Mouse (Mus musculus): ENCODE measurements around the gene Zfp36.

The Zfp36 gene

DNA sequence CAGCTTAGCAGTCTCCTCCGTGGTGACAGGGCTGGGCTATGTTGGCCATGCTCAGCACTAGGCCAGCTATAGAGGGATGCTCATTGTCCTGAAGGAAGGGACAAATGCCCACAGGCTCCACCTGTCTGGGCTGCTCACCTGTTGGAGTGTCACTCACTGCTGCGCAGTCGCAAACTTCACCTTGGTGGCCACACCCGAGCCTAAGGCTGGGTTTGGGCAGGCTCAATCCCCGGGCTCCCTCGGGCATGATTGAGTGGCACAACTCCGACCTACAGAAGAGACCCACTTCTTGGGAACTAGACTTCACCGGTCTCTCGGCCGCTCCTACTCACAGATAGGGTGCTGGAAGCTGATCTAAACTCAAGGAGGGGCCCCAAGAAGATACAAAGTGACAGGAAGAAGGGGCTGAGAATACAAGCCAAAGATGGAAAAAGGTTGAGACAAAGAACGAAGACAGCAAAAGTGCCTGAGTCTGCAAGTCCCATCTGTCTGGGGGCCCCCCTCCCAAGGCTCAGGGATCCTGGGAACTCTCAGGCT lies 9.0 kb downstream of the Zfp36 start:
- in situ Hi-C loops (cut with MboI; ENCODE audit: low sequenced_read_pairs), result no loop called here

DNA sequence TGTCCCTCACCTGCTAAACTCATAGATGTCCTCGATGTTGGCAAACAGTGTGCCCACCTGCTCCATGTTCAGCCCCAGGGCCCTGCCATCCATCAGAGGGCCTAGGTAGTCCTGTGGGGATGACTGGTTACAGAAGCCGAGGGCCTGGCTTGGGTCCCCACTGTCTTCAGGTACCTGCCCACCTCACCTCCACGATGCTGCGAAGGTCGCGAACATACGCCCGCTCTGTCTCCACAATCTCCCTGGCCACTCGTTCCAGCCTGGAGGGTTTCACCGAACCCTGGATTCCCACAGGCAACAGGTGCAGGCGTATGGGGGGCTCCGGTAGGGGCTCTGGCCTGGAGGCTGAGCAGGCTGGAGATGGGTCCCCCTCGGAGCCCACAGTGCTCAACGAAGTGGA lies 10.0 kb downstream of the Zfp36 start:
- in situ Hi-C loops (cut with MboI; ENCODE audit: low sequenced_read_pairs), result no loop called here

DNA sequence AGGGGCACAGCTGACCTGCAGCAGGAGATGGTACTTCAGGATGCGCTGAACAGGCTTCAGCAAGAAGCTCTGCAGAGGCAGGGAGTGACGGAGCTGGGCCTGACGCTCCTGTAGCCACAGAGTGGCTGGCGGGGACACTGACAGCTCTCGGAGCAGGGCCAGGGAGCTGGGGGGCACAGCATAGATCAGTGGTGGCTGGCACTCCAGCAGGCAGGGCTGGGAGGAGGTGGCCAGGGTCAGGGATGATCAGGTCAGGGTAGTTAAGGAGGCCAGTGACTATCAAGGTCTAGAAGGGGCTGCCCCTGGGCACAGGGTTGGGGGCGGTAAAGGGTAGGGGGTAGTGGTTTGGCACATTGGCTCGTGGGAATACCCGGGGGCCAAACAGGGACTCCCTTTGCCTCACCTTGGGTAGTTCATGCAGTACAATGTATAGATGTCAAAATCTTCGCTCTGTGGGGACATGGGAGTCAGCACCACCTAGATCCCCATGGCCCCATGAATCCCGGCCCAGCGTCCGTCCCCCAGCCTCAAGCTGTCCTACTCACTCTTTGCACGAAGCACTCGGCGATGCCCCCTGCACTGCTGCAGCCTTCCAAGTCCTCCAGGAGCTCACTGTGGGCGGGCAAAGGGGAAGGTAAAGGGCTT lies 11.7 kb downstream of the Zfp36 start:
- in situ Hi-C loops (cut with MboI; ENCODE audit: low sequenced_read_pairs), result no loop called here

DNA sequence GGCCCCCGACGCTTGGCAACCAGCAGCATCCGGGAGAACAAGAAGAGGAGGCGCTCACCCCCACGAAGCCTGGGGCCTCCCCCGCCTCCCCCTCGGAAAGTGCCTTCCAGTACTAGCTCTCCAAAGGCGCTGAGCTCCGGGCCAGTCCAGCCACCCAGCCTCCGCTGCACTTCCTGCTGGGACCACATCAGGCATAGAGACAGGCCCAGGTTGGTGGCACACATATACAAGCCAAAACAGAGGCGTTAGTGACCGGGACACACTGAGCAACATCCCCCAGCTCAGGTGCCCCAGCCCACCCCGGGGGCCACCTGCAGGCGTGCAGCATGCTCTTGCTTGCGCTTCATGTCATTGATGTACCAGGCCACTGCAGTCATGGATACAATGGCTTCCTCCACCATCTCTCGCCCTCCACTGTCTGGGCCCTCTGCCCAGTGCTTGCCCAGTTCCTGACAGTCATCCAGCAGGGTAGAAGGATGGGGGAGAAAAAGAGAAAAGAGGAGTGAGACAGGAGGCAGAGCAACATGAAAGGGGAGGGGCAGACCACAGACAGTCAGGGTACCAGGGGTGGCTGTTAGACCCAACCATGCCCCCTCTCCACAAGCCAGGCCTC lies 12.3 kb downstream of the Zfp36 start:
- in situ Hi-C loops (cut with MboI; ENCODE audit: low sequenced_read_pairs), result no loop called here

DNA sequence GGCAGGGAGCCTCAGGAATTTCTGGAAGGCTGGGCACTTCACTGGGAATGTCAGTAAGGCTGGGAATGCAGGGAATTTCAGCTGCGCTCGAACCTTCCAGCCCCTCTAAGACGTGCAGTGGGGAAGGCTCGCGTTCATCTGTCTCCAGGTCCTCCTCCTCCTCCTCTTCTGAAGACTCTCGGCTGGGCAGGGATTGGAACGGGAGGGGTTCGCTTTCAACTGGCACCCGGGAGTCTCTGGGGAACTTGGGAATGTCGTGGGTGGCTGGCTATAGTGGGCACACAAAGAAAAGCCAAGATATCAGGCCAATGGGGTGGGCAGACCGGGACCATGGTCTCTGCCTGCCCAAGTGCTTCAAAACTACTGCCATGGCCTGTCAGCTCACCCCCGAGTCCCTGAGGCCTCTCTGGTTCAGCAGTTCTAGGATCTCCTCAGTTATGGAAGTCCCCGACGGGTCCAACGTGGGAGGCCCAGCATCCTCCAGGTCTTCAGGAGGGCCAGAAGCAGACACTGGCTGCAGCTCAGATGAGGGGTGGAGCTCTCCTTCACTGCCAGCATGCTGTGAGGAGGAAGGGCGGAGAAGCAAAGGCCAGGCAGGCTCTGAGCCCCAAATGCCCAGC lies 17.5 kb downstream of the Zfp36 start:
- in situ Hi-C loops (cut with MboI; ENCODE audit: low sequenced_read_pairs), result no loop called here

DNA sequence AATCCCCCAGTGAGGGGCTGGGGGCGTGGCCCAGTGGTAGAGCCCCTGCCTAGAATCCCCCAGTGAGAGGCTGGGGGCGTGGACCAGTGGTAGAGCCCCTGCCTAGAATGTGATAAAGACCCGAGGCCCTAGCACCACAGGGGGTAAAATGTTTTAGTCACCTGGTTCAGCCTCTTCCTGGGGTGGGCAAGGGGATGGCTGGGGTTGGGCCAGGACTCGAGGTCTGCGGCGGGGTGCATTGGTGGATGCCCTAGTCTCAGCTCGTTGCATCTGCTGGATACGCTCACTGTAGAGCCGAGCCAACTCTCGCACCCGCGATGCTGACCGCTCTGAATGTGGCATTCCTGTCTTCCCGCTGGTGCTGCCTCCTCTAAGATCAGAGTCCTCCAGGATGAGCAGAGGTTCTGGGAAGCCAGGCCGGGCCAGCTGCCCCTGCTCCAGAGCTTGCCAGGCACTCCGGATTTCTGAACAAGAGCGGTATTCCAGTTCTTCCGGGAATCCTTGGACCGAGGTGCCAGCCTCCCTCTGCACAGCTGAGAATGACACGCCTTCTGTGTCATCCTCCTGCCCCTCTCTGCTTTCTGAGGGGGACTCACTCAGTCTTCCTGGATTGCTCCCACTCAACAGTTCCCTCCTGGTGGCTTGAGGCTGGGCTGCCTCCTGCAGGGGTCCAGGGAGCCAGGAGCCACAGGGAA lies 18.3 kb downstream of the Zfp36 start:
- in situ Hi-C loops (cut with MboI; ENCODE audit: low sequenced_read_pairs), result no loop called here

DNA sequence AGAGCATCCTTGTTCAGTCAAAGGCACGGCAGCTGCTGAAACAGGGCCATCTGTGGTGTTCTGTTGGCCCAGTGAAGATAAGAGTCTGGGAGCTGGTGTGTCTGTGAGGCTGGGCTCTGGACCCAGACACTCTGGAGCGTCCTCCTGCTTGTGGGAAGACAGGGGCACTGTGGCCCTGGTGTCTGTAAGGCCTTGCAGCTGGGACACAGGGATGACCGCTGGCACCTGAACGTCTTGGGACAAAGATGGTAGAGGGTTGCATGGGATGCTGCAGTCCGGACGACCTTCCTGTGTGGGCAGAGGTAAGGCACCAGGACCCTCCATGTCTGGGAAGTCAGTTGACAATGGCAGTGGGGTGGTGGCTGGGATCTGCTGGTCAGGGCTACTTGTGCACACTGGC lies 19.8 kb downstream of the Zfp36 start:
- in situ Hi-C loops (cut with MboI; ENCODE audit: low sequenced_read_pairs), result no loop called here

DNA sequence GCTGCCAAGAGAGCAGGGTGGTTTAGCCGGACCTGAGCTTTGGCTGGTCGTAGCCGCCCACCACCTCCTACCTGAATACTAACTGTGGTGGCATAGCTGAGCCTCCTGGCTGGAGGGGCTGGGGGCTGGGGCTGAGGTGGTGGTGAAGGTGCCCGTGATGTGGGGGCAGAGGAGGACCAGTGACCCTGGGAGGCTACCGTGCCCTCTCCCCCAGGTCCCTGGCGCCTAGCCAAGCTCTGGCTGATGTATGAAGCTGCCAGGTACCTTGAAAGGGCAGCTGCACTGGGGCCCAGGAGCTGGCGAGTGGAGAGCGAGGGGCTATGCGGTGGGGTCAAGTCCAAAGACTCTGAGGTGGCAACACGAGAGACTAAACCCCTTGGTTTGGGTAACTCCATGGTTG lies 20.2 kb downstream of the Zfp36 start:
- in situ Hi-C loops (cut with MboI; ENCODE audit: low sequenced_read_pairs), result no loop called here

DNA sequence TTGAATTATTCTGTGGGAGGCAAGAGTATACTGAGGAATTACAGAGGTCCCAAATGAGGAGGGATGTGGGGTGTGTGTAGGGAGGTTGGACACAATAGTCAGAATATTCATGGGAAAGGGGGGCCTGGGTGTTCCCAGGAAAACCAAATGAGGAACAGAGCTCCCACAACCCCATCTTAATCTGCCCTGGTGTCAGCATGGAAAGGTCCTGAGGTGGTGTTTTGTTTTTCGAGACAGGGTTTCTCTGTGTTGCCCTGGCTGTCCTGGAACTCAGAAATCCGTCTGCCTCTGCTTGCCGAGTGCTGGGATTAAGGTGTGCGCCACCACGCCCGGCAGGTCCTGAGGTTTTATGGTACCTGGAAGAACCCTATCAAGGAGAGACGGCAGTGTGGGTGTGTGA lies 21.6 kb downstream of the Zfp36 start:
- in situ Hi-C loops (cut with MboI; ENCODE audit: low sequenced_read_pairs), result no loop called here

DNA sequence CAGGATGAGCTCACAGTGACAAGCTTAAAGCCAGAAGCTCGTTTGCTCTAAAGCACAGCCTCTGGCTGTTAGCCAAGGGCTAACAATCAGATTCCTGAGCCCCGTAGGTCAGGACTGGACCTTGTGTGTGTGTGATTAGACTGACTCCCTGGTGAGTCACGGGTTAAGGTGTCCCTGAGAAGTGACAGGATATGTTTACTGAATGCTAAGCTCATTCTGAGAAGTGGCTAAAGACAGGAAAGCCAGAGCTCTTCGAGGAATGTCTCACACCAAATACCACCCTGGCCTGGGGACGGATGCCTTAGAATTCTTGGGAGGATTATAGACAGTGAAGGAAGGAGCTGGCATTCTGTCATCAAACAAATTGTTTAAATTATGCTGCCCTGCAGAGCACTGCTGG lies 22.1 kb downstream of the Zfp36 start:
- in situ Hi-C loops (cut with MboI; ENCODE audit: low sequenced_read_pairs), result no loop called here

DNA sequence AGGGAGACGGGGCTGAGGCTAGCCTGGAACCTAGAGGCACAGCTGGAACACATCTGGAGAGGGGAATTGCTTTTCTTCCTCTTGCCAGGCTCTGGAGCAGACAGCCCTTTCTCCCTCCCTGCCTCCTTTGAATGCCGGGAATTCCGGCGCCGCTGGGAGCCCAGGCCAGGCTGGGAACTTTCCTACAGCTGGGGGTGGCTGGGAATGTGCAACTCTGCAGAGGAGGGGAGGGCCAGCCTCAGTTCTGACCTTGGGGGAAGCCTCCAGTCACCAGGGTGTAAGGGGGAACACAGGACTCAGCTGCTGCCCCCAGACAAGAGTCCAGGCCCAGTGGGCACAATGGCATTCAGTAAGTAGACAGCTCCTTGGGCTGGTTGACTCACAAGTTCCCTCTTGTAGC lies 23.1 kb downstream of the Zfp36 start:
- in situ Hi-C loops (cut with MboI; ENCODE audit: low sequenced_read_pairs), result no loop called here

DNA sequence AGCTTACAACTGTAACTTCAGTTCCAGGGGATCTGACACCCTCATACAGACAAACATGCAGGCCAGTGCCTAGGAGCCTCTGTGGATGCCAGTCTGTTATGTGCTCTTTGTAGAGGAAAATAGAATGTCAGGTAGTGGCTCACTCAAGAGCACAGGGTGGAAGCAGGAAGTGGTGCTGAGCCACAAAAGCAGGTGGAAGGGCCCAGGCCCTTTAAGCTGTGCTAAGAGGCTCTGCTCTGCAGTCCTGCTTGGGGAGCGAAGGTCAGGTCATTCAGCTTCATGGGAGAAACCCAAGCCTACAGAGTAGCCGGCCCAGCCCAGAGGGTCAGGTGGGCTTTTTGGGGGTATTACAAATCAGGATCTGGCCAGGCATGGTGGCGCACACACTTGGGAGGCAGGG lies 24.8 kb downstream of the Zfp36 start:
- in situ Hi-C loops (cut with MboI; ENCODE audit: low sequenced_read_pairs), result no loop called here

DNA sequence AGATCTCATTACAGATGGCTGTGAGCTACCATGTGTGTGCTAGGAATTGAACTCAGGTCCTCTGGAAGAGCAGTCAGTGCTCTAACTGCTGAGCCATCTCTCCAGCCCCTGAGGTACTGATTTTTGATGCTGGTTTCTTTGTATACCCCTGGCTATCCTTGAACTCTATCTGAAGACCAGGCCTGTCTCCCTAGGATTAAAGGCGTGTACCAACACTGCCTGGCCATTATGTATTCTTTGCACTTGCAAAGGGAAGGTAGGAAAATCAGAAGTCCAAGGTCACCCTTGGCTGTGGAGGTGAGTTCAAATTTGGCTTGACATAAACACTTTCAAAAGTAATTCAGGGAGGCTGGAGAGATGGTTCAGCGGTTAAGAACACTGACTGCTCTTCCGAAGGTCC lies 25.5 kb downstream of the Zfp36 start:
- in situ Hi-C loops (cut with MboI; ENCODE audit: low sequenced_read_pairs), result no loop called here

DNA sequence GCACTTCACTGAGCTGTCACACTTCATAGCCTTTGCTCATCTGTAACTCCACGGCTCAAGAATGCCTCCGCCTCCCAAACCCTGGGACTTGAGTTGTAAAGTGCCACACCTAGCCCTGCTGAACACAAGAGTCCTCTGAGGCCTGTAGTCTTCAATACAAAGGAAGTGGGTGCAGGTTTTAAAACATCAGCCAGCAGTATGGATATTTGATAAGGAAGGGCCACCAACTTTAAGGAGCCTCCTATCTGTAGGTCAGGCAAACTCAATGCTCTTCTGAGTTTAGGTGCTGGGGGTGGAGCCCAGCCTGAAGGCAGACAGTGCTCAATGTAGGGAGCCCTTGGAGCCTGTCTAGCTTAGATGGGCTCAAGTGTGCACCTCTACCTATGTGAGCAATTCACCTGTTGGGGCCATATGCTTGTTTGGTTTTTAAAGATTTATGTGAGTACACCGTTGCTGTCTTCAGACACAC lies 25.9 kb downstream of the Zfp36 start:
- in situ Hi-C loops (cut with MboI; ENCODE audit: low sequenced_read_pairs), result no loop called here

DNA sequence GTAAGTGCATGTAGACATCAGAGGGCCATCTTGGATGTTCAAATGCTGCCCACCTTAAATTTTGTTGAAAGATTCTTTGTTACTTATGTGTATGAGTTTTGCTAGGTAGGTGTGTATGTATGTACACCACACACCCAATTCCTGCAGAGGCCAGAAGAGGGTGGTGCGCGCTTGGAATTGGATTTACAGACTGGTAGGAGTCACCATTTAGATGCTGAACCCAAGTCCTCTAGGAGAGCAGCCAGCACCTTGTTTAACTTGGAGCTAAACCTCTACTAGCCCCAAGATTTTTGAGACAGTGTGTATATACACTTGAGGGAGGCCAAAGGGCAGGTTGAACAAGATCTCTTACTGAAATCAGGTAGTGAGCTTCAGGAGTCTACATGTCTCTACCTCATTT lies 26.8 kb downstream of the Zfp36 start:
- in situ Hi-C loops (cut with MboI; ENCODE audit: low sequenced_read_pairs), result no loop called here

DNA sequence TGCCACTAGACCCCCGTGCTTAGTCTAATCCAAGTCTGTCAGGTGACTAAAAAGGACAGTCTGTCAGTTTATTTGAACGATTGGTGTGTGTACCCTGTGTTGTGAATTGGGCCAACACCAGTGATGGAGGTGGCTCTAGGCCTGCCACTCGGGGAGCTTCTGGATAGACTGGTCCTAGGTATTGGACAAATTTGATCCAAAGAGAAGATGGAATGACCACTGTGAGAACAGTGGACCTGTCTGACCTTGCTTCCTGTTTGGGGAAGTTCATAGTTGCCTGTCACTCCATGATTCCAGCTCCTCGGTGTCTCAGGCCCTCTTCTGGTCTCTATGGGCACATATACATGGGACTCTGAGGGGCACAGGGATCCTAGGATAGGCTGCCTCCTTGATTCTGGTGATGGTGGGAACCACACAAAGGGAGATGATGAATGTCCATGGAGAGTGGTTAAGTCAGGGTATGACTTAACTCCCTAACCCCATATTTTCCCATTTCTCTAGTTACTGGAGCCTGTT lies 28.3 kb downstream of the Zfp36 start:
- in situ Hi-C loops (cut with MboI; ENCODE audit: low sequenced_read_pairs), result no loop called here

DNA sequence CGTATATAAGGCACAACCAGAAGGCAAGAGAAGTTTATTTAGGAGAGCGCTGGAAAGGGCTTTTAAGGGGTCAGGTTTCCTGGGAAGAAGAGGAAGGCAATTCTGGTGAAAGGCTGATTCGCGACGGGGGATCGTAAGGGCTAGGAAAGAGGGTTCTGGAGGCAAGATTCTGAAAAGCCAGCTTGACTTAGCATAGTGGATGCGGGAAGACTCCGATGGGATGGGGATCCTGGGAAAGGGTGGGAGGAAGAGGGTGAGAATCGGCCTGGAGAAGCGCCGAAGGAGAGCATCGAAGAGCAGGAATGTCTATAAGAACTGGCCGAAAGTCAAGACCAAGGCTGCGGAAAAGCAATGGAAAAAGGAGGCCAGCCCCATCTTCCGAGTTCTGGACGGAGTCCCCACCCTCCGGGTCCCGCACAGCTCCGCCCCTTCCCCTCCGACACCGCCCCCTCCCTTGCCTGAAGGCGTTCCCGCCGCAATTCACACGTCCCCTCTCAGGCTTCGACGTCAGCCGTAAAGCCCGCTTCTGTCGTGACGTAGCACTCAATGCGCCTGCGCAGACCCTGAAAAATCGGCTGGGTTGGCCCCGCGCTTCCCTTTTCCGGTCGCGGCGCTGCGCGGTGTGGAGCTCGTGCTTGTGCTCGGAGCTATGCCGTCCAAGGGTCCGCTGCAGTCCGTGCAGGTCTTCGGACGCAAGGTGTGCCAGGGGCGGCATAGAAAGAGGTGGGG lies 29.7 kb downstream of the Zfp36 start, which contains the start of gene Rps16:
Gene Rps16 (plus strand): TSS at position 498 of the 729 bp plus-strand sequence.
- in situ Hi-C loops (cut with MboI; ENCODE audit: low sequenced_read_pairs), result no loop called here

DNA sequence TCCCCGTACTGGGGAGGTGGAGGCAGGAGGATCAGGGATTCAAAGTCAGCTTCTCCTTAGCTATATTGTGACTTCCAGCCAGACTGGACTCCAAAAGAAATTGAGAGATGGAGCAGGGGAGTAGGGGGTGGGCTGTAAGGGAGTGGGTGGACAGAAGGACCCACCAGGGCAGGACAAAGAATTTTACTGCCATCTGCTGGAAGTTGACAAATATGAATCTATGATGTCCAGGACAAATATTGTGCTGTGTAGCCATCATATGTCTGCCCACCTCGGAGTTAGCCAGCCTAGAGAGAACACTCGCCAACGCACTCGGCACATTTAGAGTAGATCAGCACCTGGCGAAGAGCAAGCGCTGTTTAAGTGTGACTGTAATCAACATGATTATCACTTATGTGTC lies 31.5 kb downstream of the Zfp36 start:
- in situ Hi-C loops (cut with MboI; ENCODE audit: low sequenced_read_pairs), result no loop called here

DNA sequence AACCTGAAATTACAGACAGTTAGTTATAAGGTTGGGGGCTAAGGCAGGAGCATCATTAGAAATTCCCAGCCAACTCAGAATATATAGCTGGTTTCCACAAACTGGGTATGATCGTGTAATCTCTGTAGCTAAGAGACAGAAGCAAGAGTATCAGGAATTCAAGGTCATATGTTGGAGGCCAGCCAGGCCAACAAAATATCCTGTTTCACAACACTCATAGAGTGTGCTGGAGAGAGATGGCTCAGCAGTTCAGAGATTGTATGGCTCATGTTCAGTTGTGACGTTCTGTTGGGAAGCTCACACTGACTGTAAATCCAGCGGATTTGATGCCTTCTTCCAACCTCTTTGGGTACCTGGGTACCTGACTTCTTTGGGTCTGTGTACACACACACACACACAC lies 32.3 kb downstream of the Zfp36 start:
- in situ Hi-C loops (cut with MboI; ENCODE audit: low sequenced_read_pairs), result no loop called here

DNA sequence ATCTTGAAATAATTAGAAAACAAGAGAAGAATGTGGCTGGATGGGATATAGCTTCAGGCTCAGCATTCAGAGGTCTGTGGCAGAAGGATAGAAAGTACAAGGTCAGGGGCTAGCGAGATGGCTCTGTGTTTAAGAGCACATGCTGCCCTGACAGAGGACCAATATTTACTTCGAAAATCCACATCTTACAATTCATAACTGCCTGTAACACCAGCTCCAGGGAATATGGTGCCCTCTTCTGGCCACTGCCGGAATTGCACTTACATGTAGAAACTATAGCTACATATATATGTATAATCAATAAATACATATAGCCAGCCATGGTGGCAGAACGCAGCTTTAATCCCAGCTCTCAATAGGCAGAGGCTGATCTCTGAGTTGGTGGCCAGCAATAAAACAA lies 35.4 kb downstream of the Zfp36 start:
- in situ Hi-C loops (cut with MboI; ENCODE audit: low sequenced_read_pairs), result no loop called here

DNA sequence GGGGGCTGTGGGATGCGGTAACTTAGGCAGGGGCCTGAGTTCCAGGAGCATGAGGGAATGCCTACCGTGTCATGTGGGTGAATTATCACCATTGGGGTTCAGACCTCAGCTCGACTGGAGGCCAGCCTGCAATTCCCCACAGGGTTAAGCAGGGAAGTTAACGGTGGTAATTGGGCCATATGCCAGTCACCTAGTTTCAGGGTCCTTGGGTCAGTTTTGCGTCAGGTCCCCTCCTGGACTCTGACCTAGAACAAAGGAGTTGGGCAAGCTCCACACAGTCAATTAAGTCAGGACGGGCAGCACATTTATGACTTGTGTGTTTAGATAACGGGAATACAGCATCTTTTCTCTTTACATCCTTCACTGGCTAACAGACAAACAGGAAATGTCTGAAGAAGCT lies 38.7 kb downstream of the Zfp36 start:
- in situ Hi-C loops (cut with MboI; ENCODE audit: low sequenced_read_pairs), result no loop called here
